Mouse (Mus musculus): Measurements from ENCODE around the gene Vac14. TPM values are rescaled to one million over a fixed set of nuclear protein-coding genes. Genes with fewer than 3 reads are reported as not detected.

Vac14 gene
- polyA plus RNA-seq, 1 experiment from 2014 or later: 20.1 TPM

GRCm38 (mm10) chr8:110717131-110717530 is 98.7 kb downstream of the Vac14 start:
- no peak for ATAC-seq
- Histone ChIP-seq H3K27ac (ENCODE audit: low read length) (peak overlapping the region; percentile 81), H3K9me3 (ENCODE audit: control insufficient read depth, low read length) (no peaks in the 10 kb centered on the region), H3K36me3 (ENCODE audit: control insufficient read depth, insufficient read depth, low read length) (no peaks in the 10 kb centered on the region), H3K4me1 (ENCODE audit: control insufficient read depth, insufficient read depth, low read length) (peaks cover 57% of the 10 kb centered on the region), H3K4me2 (ENCODE audit: low read depth, low read length) (no peak overlapping the region), H3K4me3 (ENCODE audit: low read length) (no peak overlapping the region), H3K9ac (ENCODE audit: low read depth, low read length) (peak overlapping the region; percentile 3; the same call in 1 of the 2 replicates), H3K27me3 (replicated peaks; ENCODE audit: control insufficient read depth, insufficient read depth, low read length) (no peaks in the 10 kb centered on the region)
- WGBS: 45% methylated on average over 7 of the region's 7 CpGs

- no peak for ATAC-seq
- H3K27ac ChIP-seq (ENCODE audit: low read length): peak overlapping the region; percentile 85
- H3K4me1 ChIP-seq (ENCODE audit: control insufficient read depth, insufficient read depth, low read length): peaks cover 62% of the 10 kb centered on the region
- H3K4me2 ChIP-seq (ENCODE audit: low read depth, low read length): no peak overlapping the region
- no peaks in the 10 kb centered on the region for H3K9me3 ChIP-seq (ENCODE audit: control insufficient read depth, low read length)
- 73% methylated on average over 8 of the region's 8 CpGs for WGBS
- H3K4me3 ChIP-seq (ENCODE audit: low read length): no peak overlapping the region
- no peaks in the 10 kb centered on the region for H3K27me3 ChIP-seq (replicated peaks; ENCODE audit: control insufficient read depth, insufficient read depth, low read length)
- no peak overlapping the region for H3K9ac ChIP-seq (ENCODE audit: low read depth, low read length)
- H3K36me3 ChIP-seq (ENCODE audit: control insufficient read depth, insufficient read depth, low read length): no peaks in the 10 kb centered on the region
These were observed 100.0 kb downstream of the Vac14 start for GRCm38 (mm10) chr8:110718209-110718968.

GRCm38 (mm10) chr8:110718969-110719670 is 100.7 kb downstream of the Vac14 start:
- Histone ChIP-seq H3K9ac (ENCODE audit: low read depth, low read length) (peak overlapping the region; percentile 3; the same call in 1 of the 2 replicates), H3K4me2 (ENCODE audit: low read depth, low read length) (no peak overlapping the region), H3K4me3 (ENCODE audit: low read length) (no peak overlapping the region), H3K4me1 (ENCODE audit: control insufficient read depth, insufficient read depth, low read length) (peaks cover 66% of the 10 kb centered on the region), H3K36me3 (ENCODE audit: control insufficient read depth, insufficient read depth, low read length) (no peaks in the 10 kb centered on the region), H3K9me3 (ENCODE audit: control insufficient read depth, low read length) (no peaks in the 10 kb centered on the region), H3K27ac (ENCODE audit: low read length) (peak overlapping the region; percentile 85), H3K27me3 (replicated peaks; ENCODE audit: control insufficient read depth, insufficient read depth, low read length) (no peaks in the 10 kb centered on the region)
- peak; percentile 24 for ATAC-seq
- 45% methylated on average over 12 of the region's 12 CpGs for WGBS

- peaks cover 73% of the 10 kb centered on the region for H3K4me1 ChIP-seq (ENCODE audit: control insufficient read depth, insufficient read depth, low read length)
- no peaks in the 10 kb centered on the region for H3K27me3 ChIP-seq (replicated peaks; ENCODE audit: control insufficient read depth, insufficient read depth, low read length)
- H3K27ac ChIP-seq (ENCODE audit: low read length): peak overlapping the region; percentile 85
- H3K4me2 ChIP-seq (ENCODE audit: low read depth, low read length): no peak overlapping the region
- no peaks in the 10 kb centered on the region for H3K9me3 ChIP-seq (ENCODE audit: control insufficient read depth, low read length)
- H3K36me3 ChIP-seq (ENCODE audit: control insufficient read depth, insufficient read depth, low read length): no peaks in the 10 kb centered on the region
- ATAC-seq: no peak
- no peak overlapping the region for H3K4me3 ChIP-seq (ENCODE audit: low read length)
- peak overlapping the region; percentile 3; the same call in 1 of the 2 replicates for H3K9ac ChIP-seq (ENCODE audit: low read depth, low read length)
- WGBS: 51% methylated on average over 6 of the region's 6 CpGs
These were observed 101.7 kb downstream of the Vac14 start for GRCm38 (mm10) chr8:110719898-110720653.

GRCm38 (mm10) chr8:110720685-110721598 is 102.6 kb downstream of the Vac14 start, which contains the start of gene Mtss1l:
TSS of gene Mtss1l (plus strand) at chr8:110721476.
- peak within 1 kb of the TSS; percentile 71 for H3K4me3 ChIP-seq (ENCODE audit: low read length)
- no peaks in the 10 kb centered on the region for H3K27me3 ChIP-seq (replicated peaks; ENCODE audit: control insufficient read depth, insufficient read depth, low read length)
- peaks cover 68% of the 10 kb centered on the region for H3K4me1 ChIP-seq (ENCODE audit: control insufficient read depth, insufficient read depth, low read length)
- H3K4me2 ChIP-seq (ENCODE audit: low read depth, low read length): peak within 1 kb of the TSS; percentile 63
- H3K9ac ChIP-seq (ENCODE audit: low read depth, low read length): peak within 1 kb of the TSS; percentile 88
- H3K36me3 ChIP-seq (ENCODE audit: control insufficient read depth, insufficient read depth, low read length): no peaks in the 10 kb centered on the region
- no peaks in the 10 kb centered on the region for H3K9me3 ChIP-seq (ENCODE audit: control insufficient read depth, low read length)
- 5% methylated on average over 74 of the region's 75 CpGs for WGBS
- ATAC-seq: peak; percentile 80
- H3K27ac ChIP-seq (ENCODE audit: low read length): peak within 1 kb of the TSS; percentile 85

- Histone ChIP-seq H3K27ac (ENCODE audit: low read length) (peak overlapping the region; percentile 85), H3K9me3 (ENCODE audit: control insufficient read depth, low read length) (no peaks in the 10 kb centered on the region), H3K4me1 (ENCODE audit: control insufficient read depth, insufficient read depth, low read length) (peaks cover 59% of the 10 kb centered on the region), H3K4me2 (ENCODE audit: low read depth, low read length) (peak overlapping the region; percentile 63), H3K36me3 (ENCODE audit: control insufficient read depth, insufficient read depth, low read length) (no peaks in the 10 kb centered on the region), H3K9ac (ENCODE audit: low read depth, low read length) (peak overlapping the region; percentile 88), H3K4me3 (ENCODE audit: low read length) (peak overlapping the region; percentile 71), H3K27me3 (replicated peaks; ENCODE audit: control insufficient read depth, insufficient read depth, low read length) (no peaks in the 10 kb centered on the region)
- ATAC-seq: peak; percentile 68
- WGBS: under 1% methylated on average over 49 of the region's 59 CpGs
These were observed 103.4 kb downstream of the Vac14 start for GRCm38 (mm10) chr8:110721606-110722413.

- Histone ChIP-seq H3K4me1 (ENCODE audit: control insufficient read depth, insufficient read depth, low read length) (peaks cover 52% of the 10 kb centered on the region), H3K27me3 (replicated peaks; ENCODE audit: control insufficient read depth, insufficient read depth, low read length) (no peaks in the 10 kb centered on the region), H3K36me3 (ENCODE audit: control insufficient read depth, insufficient read depth, low read length) (no peaks in the 10 kb centered on the region), H3K4me3 (ENCODE audit: low read length) (peak overlapping the region; percentile 71), H3K27ac (ENCODE audit: low read length) (no peak overlapping the region), H3K4me2 (ENCODE audit: low read depth, low read length) (peak overlapping the region; percentile 63), H3K9ac (ENCODE audit: low read depth, low read length) (peak overlapping the region; percentile 88), H3K9me3 (ENCODE audit: control insufficient read depth, low read length) (no peaks in the 10 kb centered on the region)
- ATAC-seq: no peak
- WGBS: 47% methylated on average over 11 of the region's 11 CpGs
These were observed 104.1 kb downstream of the Vac14 start for GRCm38 (mm10) chr8:110722414-110723011.

- 68% methylated on average over 3 of the region's 3 CpGs for WGBS
- no peak overlapping the region for H3K27ac ChIP-seq (ENCODE audit: low read length)
- ATAC-seq: no peak
- no peak overlapping the region for H3K9ac ChIP-seq (ENCODE audit: low read depth, low read length)
- no peaks in the 10 kb centered on the region for H3K27me3 ChIP-seq (replicated peaks; ENCODE audit: control insufficient read depth, insufficient read depth, low read length)
- no peak overlapping the region for H3K4me3 ChIP-seq (ENCODE audit: low read length)
- peaks cover 9% of the 10 kb centered on the region for H3K36me3 ChIP-seq (ENCODE audit: control insufficient read depth, insufficient read depth, low read length)
- peaks cover 33% of the 10 kb centered on the region for H3K4me1 ChIP-seq (ENCODE audit: control insufficient read depth, insufficient read depth, low read length)
- H3K4me2 ChIP-seq (ENCODE audit: low read depth, low read length): no peak overlapping the region
- no peaks in the 10 kb centered on the region for H3K9me3 ChIP-seq (ENCODE audit: control insufficient read depth, low read length)
These were observed 106.1 kb downstream of the Vac14 start for GRCm38 (mm10) chr8:110724493-110724892.
